Mouse (Mus musculus) thymus, adult 2 months (tissue): ENCODE measurements around the gene Csk.

Source experiments
- CTCF ChIP-seq: fragments of 200-500 bp; IDR thresholded peaks from 2 replicates; pipeline ENCODE4 v1.5.1; 2012; ENCODE audit warnings: mild to moderate bottlenecking, control low read depth, low read length, moderate library complexity, borderline replicate concordance; ENCODE audit not compliant: control insufficient read depth, poor library complexity, insufficient read depth; ENCODE audit errors: extremely low read depth
- POLR2A ChIP-seq: fragments of 200-500 bp; IDR thresholded peaks from 2 replicates; pipeline ENCODE4 v1.6.1; 2012; ENCODE audit warnings: mild to moderate bottlenecking, low read length, control low read depth, moderate library complexity; ENCODE audit not compliant: control insufficient read depth, poor library complexity, insufficient read depth; ENCODE audit errors: extremely low read depth

DNA sequence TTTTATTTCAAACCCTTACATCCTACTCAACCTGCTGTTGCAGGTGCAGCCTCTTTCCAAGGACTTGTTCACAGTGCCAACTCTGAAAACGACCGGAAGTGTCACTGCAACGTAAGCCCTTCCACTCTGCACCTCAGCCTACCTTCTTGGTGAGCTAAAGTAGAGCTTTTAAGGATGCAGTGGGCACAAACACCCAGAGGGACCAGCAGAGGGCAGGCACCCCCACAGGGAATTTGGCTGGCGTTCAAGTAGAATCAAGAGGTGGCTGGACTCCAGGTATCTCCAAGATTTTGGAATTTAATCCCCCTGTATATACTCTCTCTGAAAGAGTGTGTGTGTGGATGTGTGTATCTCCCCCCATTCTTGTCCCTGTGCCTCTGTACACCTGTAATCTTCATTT, 4.4 kb upstream of the Csk start:
- no peak for TF ChIP-seq CTCF
- TF ChIP-seq POLR2A, result no peak
